Mouse (Mus musculus) cerebellum, adult 8-10 months (tissue): ENCODE data around the gene Esp3.
"Not testable (repeated sequence)": the region's sequence is repeated elsewhere in the genome, so short reads cannot be mapped to it uniquely, and the experiment has no call there.

ENCODE experiments used
- DNase-seq: peaks from one replicate; pipeline ENCODE4 v3.0.0; 2022

Gene Esp3

DNA sequence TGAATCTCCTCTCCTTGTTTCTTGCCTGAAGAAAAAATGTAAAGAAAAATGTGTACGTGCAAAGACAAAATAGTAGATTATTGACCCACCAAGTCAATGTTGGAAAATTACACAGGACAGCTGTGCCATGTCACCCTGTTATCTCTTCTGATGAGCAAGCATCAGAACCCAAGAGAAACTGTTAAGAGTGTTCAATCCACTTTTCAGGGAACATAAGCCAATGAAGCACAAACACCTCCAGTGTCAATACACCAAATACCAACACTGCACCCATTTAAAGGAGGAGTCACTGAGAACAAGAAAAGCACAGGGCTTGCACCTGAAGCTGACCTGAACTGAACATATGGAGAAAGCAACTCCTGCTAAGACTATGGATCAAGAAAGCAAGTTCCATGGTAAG lies at the start of gene Esp3:
Gene Esp3, plus strand, starts transcription at position 301 of the 400 bp plus-strand sequence.
- DNase-seq, result not testable (repeated sequence)

DNA sequence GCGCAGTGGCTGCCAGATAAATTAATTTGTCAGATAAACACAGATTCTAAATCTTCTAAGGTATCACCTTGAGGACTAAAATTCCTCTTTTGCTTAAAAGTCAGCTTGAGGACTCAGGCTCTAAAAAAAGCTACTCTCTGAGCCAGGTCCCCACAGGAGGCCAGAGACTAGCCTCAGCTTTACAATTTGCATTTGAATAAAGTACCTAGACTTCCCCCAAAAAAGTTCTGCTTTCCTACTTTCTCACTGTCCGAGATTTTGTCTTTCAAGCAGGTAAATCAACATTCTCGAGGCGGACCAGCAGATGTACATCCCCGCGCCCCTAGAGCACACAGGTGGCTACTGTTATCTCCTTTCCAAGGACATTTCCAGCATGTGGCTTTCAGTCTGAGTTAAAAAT lies 48.0 kb upstream of the Esp3 start:
- DNase-seq, result not testable (repeated sequence)

DNA sequence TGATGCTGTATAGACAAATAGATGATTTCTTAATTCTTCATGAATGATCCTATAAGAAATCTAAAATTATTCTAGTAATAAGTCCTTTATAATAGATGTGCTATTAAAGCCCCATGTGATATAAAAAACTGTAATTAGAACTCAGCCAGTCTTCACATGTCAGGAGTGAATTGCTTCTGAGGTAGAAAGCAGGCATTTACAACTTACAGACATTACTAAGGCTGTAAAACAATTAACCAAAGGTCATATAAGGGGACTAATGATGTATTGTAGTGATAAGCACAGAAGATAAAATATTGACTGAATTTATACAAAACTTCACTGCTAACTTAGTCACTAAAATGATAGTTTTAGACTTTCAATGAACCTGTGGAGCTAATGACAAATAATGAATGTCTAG lies 40.6 kb upstream of the Esp3 start:
- no peak for DNase-seq

DNA sequence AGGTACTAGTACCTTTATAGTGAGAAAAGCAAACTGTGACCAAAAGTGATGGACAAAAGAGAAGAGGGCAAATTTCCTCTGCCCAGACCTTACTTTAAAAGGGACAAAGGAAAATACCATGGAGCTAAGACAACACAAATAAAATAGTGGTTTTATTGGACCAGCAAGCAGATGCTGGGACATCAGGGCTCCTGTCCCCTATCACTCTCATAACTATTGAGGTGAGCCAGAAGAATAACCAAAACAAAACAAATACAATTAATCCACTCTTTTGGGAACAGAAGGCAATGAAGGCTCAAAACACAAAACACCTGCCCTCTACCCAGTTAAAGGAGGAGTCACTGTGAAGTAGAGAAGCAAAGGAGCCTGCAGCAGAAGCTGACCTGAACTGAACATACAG lies 33.6 kb upstream of the Esp3 start, which contains the start of gene Esp4:
Gene Esp4, plus strand, starts transcription at position 301 of the 400 bp plus-strand sequence.
- DNase-seq, result no peak

DNA sequence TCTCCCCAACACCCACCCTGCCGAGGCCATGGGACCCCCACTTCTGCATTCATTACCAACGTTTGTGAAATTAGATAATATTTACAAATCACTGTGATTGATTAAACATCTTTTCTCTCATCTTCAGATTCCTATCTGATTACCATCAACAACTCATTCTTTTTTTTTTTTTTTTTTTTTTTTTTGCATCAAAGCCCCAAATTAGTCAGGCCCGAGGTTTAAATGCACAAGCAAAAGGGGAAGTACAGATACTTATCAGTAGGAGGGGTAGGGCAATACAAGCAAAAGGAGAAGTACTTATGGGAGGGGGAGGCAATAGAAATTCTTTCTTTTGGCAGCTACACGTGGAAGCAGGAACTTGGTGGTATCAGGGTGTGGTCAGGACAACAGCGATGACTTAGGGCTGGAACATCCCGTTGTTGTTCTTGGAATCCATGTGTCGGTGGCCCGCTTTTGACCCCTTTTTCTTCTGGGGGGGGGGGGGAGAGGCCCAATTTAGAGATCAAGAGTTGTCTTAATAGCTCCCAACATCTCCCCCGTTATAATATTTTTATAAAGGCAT lies 30.3 kb downstream of the Esp3 start:
- DNase-seq, result not testable (repeated sequence)

DNA sequence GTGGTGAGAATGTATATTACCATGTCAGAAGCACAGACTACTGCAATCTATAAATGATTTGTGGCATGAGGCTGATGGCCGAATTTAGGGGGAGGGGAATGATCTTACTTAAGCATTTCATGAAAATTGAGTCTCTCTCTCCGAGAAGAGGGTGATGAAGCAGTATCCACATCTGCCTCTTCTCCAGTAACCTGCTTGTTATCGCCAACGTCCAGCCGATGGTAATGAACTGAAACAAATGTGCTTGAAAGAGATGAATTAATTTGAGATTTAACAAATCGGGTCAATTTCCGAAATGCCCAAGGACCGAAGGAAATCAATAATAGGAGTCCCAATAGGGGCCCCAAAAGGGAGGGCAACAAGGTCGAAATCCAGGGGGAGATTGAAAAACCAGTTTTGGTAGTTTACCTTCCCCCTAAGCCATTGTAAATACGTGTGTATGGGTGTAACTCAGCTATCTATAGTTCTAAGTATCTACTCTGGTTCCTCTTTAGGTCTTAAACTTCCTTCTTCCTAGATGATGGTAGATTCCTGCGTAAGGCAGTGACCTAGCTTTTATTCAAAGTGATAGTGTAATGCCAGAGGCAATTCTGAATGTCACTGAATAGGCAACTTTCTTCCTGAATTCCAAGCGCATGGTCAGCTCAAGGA lies 31.4 kb downstream of the Esp3 start:
- DNase-seq, result not testable (repeated sequence)
